Mouse (Mus musculus) midbrain, embryonic 12.5 days (tissue): Measurements from ENCODE around the gene Prss41. TPM values are rescaled to one million over a fixed set of nuclear protein-coding genes. Genes with fewer than 3 reads are reported as not detected.

Experiments
- ATAC-seq: fragments of 200-750 bp; cut with Nextera tagmentation; 2 replicates; pipeline ENCODE4 v1.8.0; 2017; ENCODE audit warnings: low read depth, moderate TSS enrichment, moderate library complexity; ENCODE audit not compliant: low FRiP score
- H3K27ac ChIP-seq: fragments of 300-500 bp; sonication (generic); replicated peaks from 2 replicates; pipeline ENCODE4 v1.5.1; 2016; ENCODE audit warnings: mild to moderate bottlenecking
- H3K27me3 ChIP-seq: fragments of 300-500 bp; sonication (generic); 2 replicates; pipeline ENCODE4 v1.6.1; 2016; ENCODE audit warnings: mild to moderate bottlenecking
- H3K36me3 ChIP-seq: fragments of 300-500 bp; sonication (generic); 2 replicates; pipeline ENCODE4 v1.6.1; 2016
- H3K4me1 ChIP-seq: fragments of 300-500 bp; sonication (generic); 2 replicates; pipeline ENCODE4 v1.6.1; 2016
- H3K4me2 ChIP-seq: fragments of 300-500 bp; sonication (generic); replicated peaks from 2 replicates; pipeline ENCODE4 v1.6.1; 2016; ENCODE audit warnings: mild to moderate bottlenecking, moderate library complexity
- H3K4me3 ChIP-seq: fragments of 300-500 bp; sonication (generic); 2 replicates; pipeline ENCODE4 v1.5.1; 2016; ENCODE audit warnings: mild to moderate bottlenecking
- H3K9ac ChIP-seq: fragments of 300-500 bp; sonication (generic); replicated peaks from 2 replicates; pipeline ENCODE4 v1.6.1; 2016; ENCODE audit warnings: mild to moderate bottlenecking, moderate library complexity
- H3K9me3 ChIP-seq: fragments of 300-500 bp; sonication (generic); 2 replicates; pipeline ENCODE4 v1.6.1; 2016; ENCODE audit warnings: mild to moderate bottlenecking
- WGBS: fragments of 180-500 bp; shearing (Covaris S2); methylation state at CpG from one replicate; pipeline ENCODE4 v1.1.7; 2016; 5-methylcytosine and 5-hydroxymethylcytosine counted together
- microRNA-seq: library from miRNA; unstranded; fragments of <30 nt; microRNA quantifications from one replicate; pipeline ENCODE4, GENCODE M21; 2017
- polyA plus RNA-seq: library from polyadenylated mRNA; unstranded; fragments of >200 nt; fragmentation: Nextera tagmentation; extraction: Ambion mirVana; gene quantifications from 2 replicates; pipeline ENCODE4 v1.2.1, GENCODE M21; 2016

The Prss41 gene
- polyA plus RNA-seq, 1 experiment from 2014 or later: 0.91 TPM

- Histone ChIP-seq H3K9me3 (no peaks in the 10 kb centered on the region), H3K27ac (no peak overlapping the region), H3K4me2 (no peak overlapping the region), H3K36me3 (no peaks in the 10 kb centered on the region), H3K4me3 (no peak overlapping the region), H3K9ac (no peak overlapping the region), H3K4me1 (peaks cover 8% of the 10 kb centered on the region), H3K27me3 (no peaks in the 10 kb centered on the region)
- no peak for ATAC-seq
- 89% methylated on average over 8 of the region's 8 CpGs for WGBS
These were observed 48.6 kb downstream of the Prss41 start for GRCm38 (mm10) chr17:23795323-23795722.

DNA sequence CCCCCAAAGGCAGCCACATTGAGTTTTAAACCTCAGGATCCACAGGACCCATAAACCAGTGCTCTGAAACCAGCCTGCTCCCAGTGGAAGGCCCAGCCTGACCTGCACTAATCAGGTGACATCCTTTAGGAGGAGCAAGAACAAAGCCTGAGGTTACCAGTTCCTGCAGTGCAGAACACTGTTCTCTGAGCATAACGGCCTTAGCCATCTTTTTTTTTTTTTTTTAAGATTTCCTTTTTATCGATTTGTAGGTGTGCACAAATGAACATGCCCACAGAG, 53.0 kb downstream of the Prss41 start:
- H3K4me3 ChIP-seq: peak overlapping the region; percentile 40
- no peaks in the 10 kb centered on the region for H3K9me3 ChIP-seq
- H3K27ac ChIP-seq: peak overlapping the region; percentile 95
- WGBS: 57% methylated on average over 2 of the region's 2 CpGs
- no peaks in the 10 kb centered on the region for H3K27me3 ChIP-seq
- peak overlapping the region; percentile 68; the same call in 1 of the 2 replicates for H3K9ac ChIP-seq
- peak; percentile 8; the same call in 1 of the 2 replicates for ATAC-seq
- no peaks in the 10 kb centered on the region for H3K36me3 ChIP-seq
- H3K4me1 ChIP-seq: peaks cover 23% of the 10 kb centered on the region
- peak overlapping the region; percentile 58 for H3K4me2 ChIP-seq

GRCm38 (mm10) chr17:23790269-23791078, 53.5 kb downstream of the Prss41 start, which contains the start of gene Srrm2:
Gene Srrm2 (plus strand): TSS chr17:23790532.
- Histone ChIP-seq H3K9me3 (no peaks in the 10 kb centered on the region), H3K36me3 (no peaks in the 10 kb centered on the region), H3K4me3 (peak within 1 kb of the TSS; percentile 40), H3K4me1 (peaks cover 25% of the 10 kb centered on the region), H3K27me3 (no peaks in the 10 kb centered on the region), H3K27ac (peak within 1 kb of the TSS; percentile 95), H3K4me2 (peak within 1 kb of the TSS; percentile 58), H3K9ac (peak within 1 kb of the TSS; percentile 68)
- 1% methylated on average over 29 of the region's 29 CpGs for WGBS
- peak; percentile 74 for ATAC-seq

DNA sequence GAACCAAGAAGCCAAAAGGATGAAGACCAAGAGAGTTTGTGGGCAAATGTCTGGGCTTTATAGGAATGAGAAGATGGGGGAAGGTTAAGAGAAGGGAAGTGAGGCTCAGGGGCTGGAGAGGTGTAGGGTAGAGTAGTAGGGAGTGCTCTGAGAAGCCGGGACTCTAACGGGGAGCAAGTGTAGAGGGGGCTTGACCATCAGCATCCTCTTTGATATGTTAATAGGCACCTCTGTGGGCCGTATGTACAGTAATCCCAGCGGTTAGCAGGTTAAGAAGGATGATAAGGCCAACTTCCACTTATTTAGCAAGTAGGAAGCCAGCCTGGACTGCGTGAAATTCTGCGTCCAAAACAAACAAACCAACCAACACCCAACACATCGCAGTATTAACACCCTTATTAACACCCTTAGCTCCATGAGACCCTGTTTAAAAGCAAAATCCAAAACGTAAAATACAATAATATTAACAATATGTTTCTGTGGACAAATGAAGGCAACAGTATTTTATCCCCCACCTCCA, 54.2 kb downstream of the Prss41 start:
- no peaks in the 10 kb centered on the region for H3K36me3 ChIP-seq
- no peak for ATAC-seq
- no peaks in the 10 kb centered on the region for H3K9me3 ChIP-seq
- peak overlapping the region; percentile 58 for H3K4me2 ChIP-seq
- 11% methylated on average over 8 of the region's 8 CpGs for WGBS
- peak overlapping the region; percentile 40 for H3K4me3 ChIP-seq
- peak overlapping the region; percentile 95 for H3K27ac ChIP-seq
- H3K4me1 ChIP-seq: peaks cover 25% of the 10 kb centered on the region
- no peaks in the 10 kb centered on the region for H3K27me3 ChIP-seq
- peak overlapping the region; percentile 68 for H3K9ac ChIP-seq

- no peak overlapping the region for H3K4me3 ChIP-seq
- no peaks in the 10 kb centered on the region for H3K27me3 ChIP-seq
- no peak overlapping the region for H3K4me2 ChIP-seq
- H3K9ac ChIP-seq: no peak overlapping the region
- ATAC-seq: no peak
- no peak overlapping the region for H3K27ac ChIP-seq
- H3K4me1 ChIP-seq: peaks cover 25% of the 10 kb centered on the region
- WGBS: 93% methylated on average over 4 of the region's 4 CpGs
- H3K36me3 ChIP-seq: no peaks in the 10 kb centered on the region
- no peaks in the 10 kb centered on the region for H3K9me3 ChIP-seq
These were observed 55.0 kb downstream of the Prss41 start for GRCm38 (mm10) chr17:23788973-23789372.

Small RNA genes lying within 50 kb of the gene (microRNA-seq; reads per million reads assigned to microRNA genes)
- gene Mir5125: not detected

Other genes starting within 250 kb of the Prss41 start
- 24.1 and 25.9 TPM in 2 replicates for gene Zfp13, start 244.7 kb downstream of the Prss41 start, polyA plus RNA-seq
- 0.16 TPM in 1 of 2 replicates, not detected in the other for gene Zscan10, start 243.3 kb downstream of the Prss41 start, polyA plus RNA-seq
- 1.5 and 1.7 TPM in 2 replicates for gene Mmp25, start 198.9 kb downstream of the Prss41 start, polyA plus RNA-seq
- 0.14 and 0.26 TPM in 2 replicates for gene Bicdl2, start 183.7 kb downstream of the Prss41 start, polyA plus RNA-seq
- 52.2 and 52.8 TPM in 2 replicates for gene Hcfc1r1, start 170.6 kb downstream of the Prss41 start, polyA plus RNA-seq
- 46.7 and 48.5 TPM in 2 replicates for gene Thoc6, start 170.3 kb downstream of the Prss41 start, polyA plus RNA-seq
- 2.2 and 2.5 TPM in 2 replicates for gene Tnfrsf12a, start 166.7 kb downstream of the Prss41 start, polyA plus RNA-seq
- gene Cldn6, start 164.9 kb downstream of the Prss41 start, polyA plus RNA-seq: 1.7 and 2.8 TPM in 2 replicates
- 0.84 TPM in 2 replicates for gene Cldn9, start 160.1 kb downstream of the Prss41 start, polyA plus RNA-seq
- gene 1520401A03Rik, start 121.4 kb downstream of the Prss41 start, polyA plus RNA-seq: 0.14 TPM in 1 of 2 replicates, not detected in the other
- 36.9 and 40.8 TPM in 2 replicates for gene Pkmyt1, start 117.8 kb downstream of the Prss41 start, polyA plus RNA-seq
- 40.4 and 41.2 TPM in 2 replicates for gene Paqr4, start 103.3 kb downstream of the Prss41 start, polyA plus RNA-seq
- gene Kremen2, start 98.3 kb downstream of the Prss41 start, polyA plus RNA-seq: 1.2 and 1.5 TPM in 2 replicates
- gene Flywch1, start 72.6 kb downstream of the Prss41 start, polyA plus RNA-seq: 212 and 220 TPM in 2 replicates
- gene Flywch2, start 58.1 kb downstream of the Prss41 start, polyA plus RNA-seq: 33.6 and 37.2 TPM in 2 replicates
- 736 and 744 TPM in 2 replicates for gene Srrm2, start 53.6 kb downstream of the Prss41 start, polyA plus RNA-seq
- 1,125 and 1,165 TPM in 2 replicates for gene Elob, start 15.0 kb downstream of the Prss41 start, polyA plus RNA-seq
- 0.48 and 0.76 TPM in 2 replicates for gene Prss33, start 8.1 kb downstream of the Prss41 start, polyA plus RNA-seq
- not detected in 2 replicates for gene Prss32, start 317 bp downstream of the Prss41 start, polyA plus RNA-seq
- gene Prss21, start 23.9 kb upstream of the Prss41 start, polyA plus RNA-seq: not detected in 2 replicates
- gene Dcpp1, start 36.7 kb upstream of the Prss41 start, polyA plus RNA-seq: not detected in 2 replicates
- gene Dcpp2, start 36.7 kb upstream of the Prss41 start, polyA plus RNA-seq: not detected in 2 replicates
- gene Dcpp3, start 73.3 kb upstream of the Prss41 start, polyA plus RNA-seq: not detected in 2 replicates
- gene Sbp, start 97.5 kb upstream of the Prss41 start, polyA plus RNA-seq: not detected in 2 replicates
- not detected in 2 replicates for gene Sbpl, start 111.1 kb upstream of the Prss41 start, polyA plus RNA-seq
- gene Prss30, start 136.4 kb upstream of the Prss41 start, polyA plus RNA-seq: not detected in 2 replicates
- 0.17 TPM in 1 of 2 replicates, not detected in the other for gene Prss22, start 153.9 kb upstream of the Prss41 start, polyA plus RNA-seq
- 0.19 and 0.37 TPM in 2 replicates for gene Prss27, start 194.0 kb upstream of the Prss41 start, polyA plus RNA-seq
- gene Kctd5, start 229.3 kb upstream of the Prss41 start, polyA plus RNA-seq: 86.9 and 92.3 TPM in 2 replicates